Mouse (Mus musculus): ENCODE results near the gene Pcyt2. TPM values are rescaled to one million over a fixed set of nuclear protein-coding genes. Genes with fewer than 3 reads are reported as not detected.

The Pcyt2 gene
- polyA plus RNA-seq, 1 experiment from 2014 or later = 187 TPM

DNA sequence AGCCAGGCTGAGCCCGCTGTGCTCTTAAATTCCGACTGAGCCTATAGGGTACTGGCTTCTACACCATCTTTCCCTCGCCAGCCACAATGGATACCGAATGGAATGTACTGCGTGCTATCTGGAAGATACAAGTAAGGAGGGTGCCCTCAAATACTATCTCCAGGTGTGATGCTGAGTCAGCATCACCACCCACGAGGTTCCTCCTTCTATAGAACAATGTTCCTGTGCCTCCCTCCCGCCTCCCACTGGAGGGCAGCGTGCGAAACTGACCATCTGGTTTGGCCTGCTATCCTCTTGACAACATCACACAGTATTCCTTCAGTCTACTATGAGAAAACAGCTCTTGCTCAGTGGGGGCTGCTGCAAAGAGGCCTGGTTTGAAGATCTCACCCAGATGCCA lies 52.6 kb downstream of the Pcyt2 start:
- no peak for ATAC-seq (ENCODE audit: low read depth)
- no peak overlapping the region for H3K4me3 ChIP-seq (ENCODE audit: low read depth, low read length)
- 91% methylated on average over 9 of the region's 9 CpGs for WGBS
- H3K27ac ChIP-seq (ENCODE audit: low read depth, low read length) = no peak overlapping the region
- no peak overlapping the region for H3K9ac ChIP-seq (replicated peaks; ENCODE audit: low read depth, low read length)
- no peak overlapping the region for H3K4me2 ChIP-seq (ENCODE audit: low read depth, low read length)
- peaks cover 88% of the 10 kb centered on the region for H3K36me3 ChIP-seq (ENCODE audit: control insufficient read depth, insufficient read depth, low read length)
- H3K9me3 ChIP-seq (ENCODE audit: control insufficient read depth, low read length) = no peaks in the 10 kb centered on the region
- H3K4me1 ChIP-seq (ENCODE audit: control insufficient read depth, insufficient read depth, low read length) = no peaks in the 10 kb centered on the region
- no peaks in the 10 kb centered on the region for H3K27me3 ChIP-seq (ENCODE audit: control insufficient read depth, insufficient read depth, low read length)

GRCm38 (mm10) chr11:120562949-120563348 lies 54.8 kb downstream of the Pcyt2 start:
- no peak overlapping the region for H3K4me3 ChIP-seq (ENCODE audit: low read depth, low read length)
- 96% methylated on average over 13 of the region's 13 CpGs for WGBS
- H3K9me3 ChIP-seq (ENCODE audit: control insufficient read depth, low read length) = no peaks in the 10 kb centered on the region
- no peaks in the 10 kb centered on the region for H3K4me1 ChIP-seq (ENCODE audit: control insufficient read depth, insufficient read depth, low read length)
- H3K27me3 ChIP-seq (ENCODE audit: control insufficient read depth, insufficient read depth, low read length) = no peaks in the 10 kb centered on the region
- no peak overlapping the region for H3K9ac ChIP-seq (replicated peaks; ENCODE audit: low read depth, low read length)
- ATAC-seq (ENCODE audit: low read depth) = no peak
- no peak overlapping the region for H3K27ac ChIP-seq (ENCODE audit: low read depth, low read length)
- peaks cover 78% of the 10 kb centered on the region for H3K36me3 ChIP-seq (ENCODE audit: control insufficient read depth, insufficient read depth, low read length)
- no peak overlapping the region for H3K4me2 ChIP-seq (ENCODE audit: low read depth, low read length)

DNA sequence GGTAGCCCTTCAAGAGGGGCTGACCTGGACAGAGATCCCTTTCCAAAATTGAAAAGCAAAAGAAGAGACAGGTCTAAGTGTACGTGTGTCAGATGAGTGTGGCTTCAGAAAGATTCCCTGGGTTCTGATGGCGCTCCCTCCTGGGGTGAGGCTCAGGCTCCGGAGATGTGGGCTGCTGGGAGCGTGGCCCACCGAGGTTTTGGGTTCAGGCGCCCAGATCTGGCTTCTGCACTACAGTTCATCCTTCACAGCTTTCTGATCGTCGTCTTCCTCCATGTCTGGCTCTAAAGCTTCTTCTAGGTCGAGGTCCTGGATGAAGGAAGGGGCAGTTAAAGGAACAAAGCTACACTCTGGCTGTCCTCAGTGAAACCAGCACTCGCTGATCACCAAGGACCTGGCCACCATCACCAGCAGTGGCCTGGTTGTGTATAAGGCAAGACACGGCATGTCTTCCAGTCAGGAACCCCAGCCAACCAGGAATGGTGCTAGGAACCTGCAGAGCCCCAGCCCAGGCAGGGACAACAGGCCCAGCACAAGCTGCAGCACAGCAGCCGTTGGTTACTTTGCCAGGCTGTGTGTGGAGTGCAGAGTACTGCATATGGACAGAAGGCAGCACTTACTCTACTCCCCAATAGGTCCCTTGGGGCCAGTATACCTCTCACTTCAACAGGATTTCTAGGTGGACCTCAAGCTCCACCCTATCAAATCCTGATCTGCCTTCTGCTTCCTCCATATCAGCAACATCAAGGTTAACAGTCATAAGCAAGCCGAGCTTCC lies 56.6 kb downstream of the Pcyt2 start:
- Histone ChIP-seq H3K27ac (ENCODE audit: low read depth, low read length) (no peak overlapping the region), H3K4me2 (ENCODE audit: low read depth, low read length) (no peak overlapping the region), H3K36me3 (ENCODE audit: control insufficient read depth, insufficient read depth, low read length) (peaks cover 60% of the 10 kb centered on the region), H3K9me3 (ENCODE audit: control insufficient read depth, low read length) (no peaks in the 10 kb centered on the region), H3K27me3 (ENCODE audit: control insufficient read depth, insufficient read depth, low read length) (no peaks in the 10 kb centered on the region), H3K9ac (replicated peaks; ENCODE audit: low read depth, low read length) (no peak overlapping the region), H3K4me1 (ENCODE audit: control insufficient read depth, insufficient read depth, low read length) (no peaks in the 10 kb centered on the region), H3K4me3 (ENCODE audit: low read depth, low read length) (no peak overlapping the region)
- WGBS = 95% methylated on average over 13 of the region's 13 CpGs
- no peak for ATAC-seq (ENCODE audit: low read depth)

Small RNAs within 50 kb of the gene (microRNA-seq; reads per million reads assigned to microRNA genes)
- 0.85 reads per million for gene Mir6936

Other genes starting within 250 kb of the Pcyt2 start
- gene Faap100, start 239.2 kb downstream of the Pcyt2 start, polyA plus RNA-seq (2014; fragmentation: Nextera tagmentation; extraction: Ambion mirVana) = 74.8 and 86.8 TPM in 2 replicates
- 31.1 and 39.8 TPM in 2 replicates for gene Nploc4, start 180.2 kb downstream of the Pcyt2 start, polyA plus RNA-seq (2014; fragmentation: Nextera tagmentation; extraction: Ambion mirVana)
- not detected in 2 replicates for gene Tspan10, start 175.3 kb downstream of the Pcyt2 start, polyA plus RNA-seq (2014; fragmentation: Nextera tagmentation; extraction: Ambion mirVana)
- gene Pde6g, start 164.4 kb downstream of the Pcyt2 start, polyA plus RNA-seq (2014; fragmentation: Nextera tagmentation; extraction: Ambion mirVana) = 0.31 and 0.59 TPM in 2 replicates
- gene Oxld1, start 159.9 kb downstream of the Pcyt2 start, polyA plus RNA-seq (2014; fragmentation: Nextera tagmentation; extraction: Ambion mirVana) = 12.0 and 12.9 TPM in 2 replicates
- 21.6 and 28.4 TPM in 2 replicates for gene Ccdc137, start 159.8 kb downstream of the Pcyt2 start, polyA plus RNA-seq (2014; fragmentation: Nextera tagmentation; extraction: Ambion mirVana)
- 65.5 and 68.1 TPM in 2 replicates for gene Arl16, start 150.3 kb downstream of the Pcyt2 start, polyA plus RNA-seq (2014; fragmentation: Nextera tagmentation; extraction: Ambion mirVana)
- gene Mrpl12, start 133.3 kb downstream of the Pcyt2 start, polyA plus RNA-seq (2014; fragmentation: Nextera tagmentation; extraction: Ambion mirVana) = 131 and 135 TPM in 2 replicates
- 24.7 and 30.0 TPM in 2 replicates for gene Slc25a10, start 126.1 kb downstream of the Pcyt2 start, polyA plus RNA-seq (2014; fragmentation: Nextera tagmentation; extraction: Ambion mirVana)
- gene Gcgr, start 87.2 kb downstream of the Pcyt2 start, polyA plus RNA-seq (2014; fragmentation: Nextera tagmentation; extraction: Ambion mirVana) = 0.19 and 0.22 TPM in 2 replicates
- gene Mcrip1, start 68.2 kb downstream of the Pcyt2 start, polyA plus RNA-seq (2014; fragmentation: Nextera tagmentation; extraction: Ambion mirVana) = 248 and 267 TPM in 2 replicates
- gene Ppp1r27, start 66.8 kb downstream of the Pcyt2 start, polyA plus RNA-seq (2014; fragmentation: Nextera tagmentation; extraction: Ambion mirVana) = not detected in 2 replicates
- gene P4hb, start 44.7 kb downstream of the Pcyt2 start, polyA plus RNA-seq (2014; fragmentation: Nextera tagmentation; extraction: Ambion mirVana) = 248 and 330 TPM in 2 replicates
- 419 and 479 TPM in 2 replicates for gene Arhgdia, start 36.3 kb downstream of the Pcyt2 start, polyA plus RNA-seq (2014; fragmentation: Nextera tagmentation; extraction: Ambion mirVana)
- 191 and 222 TPM in 2 replicates for gene Alyref, start 19.6 kb downstream of the Pcyt2 start, polyA plus RNA-seq (2014; fragmentation: Nextera tagmentation; extraction: Ambion mirVana)
- gene Anapc11, start 19.5 kb downstream of the Pcyt2 start, polyA plus RNA-seq (2014; fragmentation: Nextera tagmentation; extraction: Ambion mirVana) = 209 and 236 TPM in 2 replicates
- gene Npb, start 9.5 kb downstream of the Pcyt2 start, polyA plus RNA-seq (2014; fragmentation: Nextera tagmentation; extraction: Ambion mirVana) = 1.3 TPM in 1 of 2 replicates, not detected in the other
- gene Sirt7, start 7.3 kb upstream of the Pcyt2 start, polyA plus RNA-seq (2014; fragmentation: Nextera tagmentation; extraction: Ambion mirVana) = 42.8 and 48.2 TPM in 2 replicates
- gene Mafg, start 15.7 kb upstream of the Pcyt2 start, polyA plus RNA-seq (2014; fragmentation: Nextera tagmentation; extraction: Ambion mirVana) = 30.5 and 36.8 TPM in 2 replicates
- 15.3 and 24.9 TPM in 2 replicates for gene Pycr1, start 25.8 kb upstream of the Pcyt2 start, polyA plus RNA-seq (2014; fragmentation: Nextera tagmentation; extraction: Ambion mirVana)
- 2.3 and 2.5 TPM in 2 replicates for gene Myadml2, start 30.2 kb upstream of the Pcyt2 start, polyA plus RNA-seq (2014; fragmentation: Nextera tagmentation; extraction: Ambion mirVana)
- 1.3 and 6.2 TPM in 2 replicates for gene Notum, start 43.2 kb upstream of the Pcyt2 start, polyA plus RNA-seq (2014; fragmentation: Nextera tagmentation; extraction: Ambion mirVana)
- 137 and 141 TPM in 2 replicates for gene Aspscr1, start 55.0 kb upstream of the Pcyt2 start, polyA plus RNA-seq (2014; fragmentation: Nextera tagmentation; extraction: Ambion mirVana)
- gene Cenpx, start 95.8 kb upstream of the Pcyt2 start, polyA plus RNA-seq (2014; fragmentation: Nextera tagmentation; extraction: Ambion mirVana) = 87.6 and 95.8 TPM in 2 replicates
- gene Lrrc45, start 96.0 kb upstream of the Pcyt2 start, polyA plus RNA-seq (2014; fragmentation: Nextera tagmentation; extraction: Ambion mirVana) = 53.9 and 59.4 TPM in 2 replicates
- gene Rac3, start 103.5 kb upstream of the Pcyt2 start, polyA plus RNA-seq (2014; fragmentation: Nextera tagmentation; extraction: Ambion mirVana) = 70.7 and 135 TPM in 2 replicates
- gene Dcxr, start 109.3 kb upstream of the Pcyt2 start, polyA plus RNA-seq (2014; fragmentation: Nextera tagmentation; extraction: Ambion mirVana) = 10.2 and 10.5 TPM in 2 replicates
- gene Cbr2, start 114.2 kb upstream of the Pcyt2 start, polyA plus RNA-seq (2014; fragmentation: Nextera tagmentation; extraction: Ambion mirVana) = 0.39 and 0.81 TPM in 2 replicates
- 0.52 and 2.1 TPM in 2 replicates for gene Hmga1b, start 144.9 kb upstream of the Pcyt2 start, polyA plus RNA-seq (2014; fragmentation: Nextera tagmentation; extraction: Ambion mirVana)
- 89.6 and 91.1 TPM in 2 replicates for gene Rfng, start 166.3 kb upstream of the Pcyt2 start, polyA plus RNA-seq (2014; fragmentation: Nextera tagmentation; extraction: Ambion mirVana)
- 302 and 312 TPM in 2 replicates for gene Gps1, start 166.3 kb upstream of the Pcyt2 start, polyA plus RNA-seq (2014; fragmentation: Nextera tagmentation; extraction: Ambion mirVana)
- 44.8 and 47.8 TPM in 2 replicates for gene Dus1l, start 178.5 kb upstream of the Pcyt2 start, polyA plus RNA-seq (2014; fragmentation: Nextera tagmentation; extraction: Ambion mirVana)
- 107 and 117 TPM in 2 replicates for gene Fasn, start 206.6 kb upstream of the Pcyt2 start, polyA plus RNA-seq (2014; fragmentation: Nextera tagmentation; extraction: Ambion mirVana)